Mouse (Mus musculus) midbrain, embryonic 10.5 days (tissue): ENCODE measurements around the gene Fam151b. TPM values are rescaled to one million over a fixed set of nuclear protein-coding genes. Genes with fewer than 3 reads are reported as not detected.
A peak's percentile ranks its signal among the peaks of the same experiment; 100 is the strongest.

ENCODE experiments used
- DNase-seq: peaks from one replicate; pipeline ENCODE4 v3.0.0-alpha.2; 2017; ENCODE audit warnings: low spot score
- H3K27ac ChIP-seq: fragments of 300-500 bp; sonication (generic); replicated peaks from 2 replicates; pipeline ENCODE4 v1.5.1; 2016; ENCODE audit warnings: mild to moderate bottlenecking
- H3K27me3 ChIP-seq: fragments of 300-500 bp; sonication (generic); 2 replicates; pipeline ENCODE4 v1.6.1; 2016; ENCODE audit warnings: low read depth, mild to moderate bottlenecking; ENCODE audit not compliant: poor library complexity, severe bottlenecking
- H3K36me3 ChIP-seq: fragments of 300-500 bp; sonication (generic); 2 replicates; pipeline ENCODE4 v1.6.1; 2016; ENCODE audit warnings: mild to moderate bottlenecking, moderate library complexity
- H3K4me1 ChIP-seq: fragments of 300-500 bp; sonication (generic); 2 replicates; pipeline ENCODE4 v1.6.1; 2016
- H3K4me3 ChIP-seq: fragments of 300-500 bp; sonication (generic); 2 replicates; pipeline ENCODE4 v1.5.1; 2016; ENCODE audit warnings: mild to moderate bottlenecking, moderate library complexity
- H3K9me3 ChIP-seq: fragments of 300-500 bp; sonication (generic); replicated peaks from 2 replicates; pipeline ENCODE4 v1.6.1; 2016; ENCODE audit warnings: mild to moderate bottlenecking
- WGBS: fragments of 180-500 bp; shearing (Covaris S2); methylation state at CpG from one replicate; pipeline ENCODE4 v1.1.7; 2016; 5-methylcytosine and 5-hydroxymethylcytosine counted together
- polyA plus RNA-seq: library from polyadenylated mRNA; unstranded; fragments of >200 nt; fragmentation: Nextera tagmentation; extraction: Ambion mirVana; gene quantifications from 2 replicates; pipeline ENCODE4 v1.2.1, GENCODE M21; 2016

Gene Fam151b
- polyA plus RNA-seq = 0.16 TPM in 1 of 2 replicates, not detected in the other

- Histone ChIP-seq H3K4me3 (peak within 1 kb of the TSS; percentile 51), H3K27ac (peak within 1 kb of the TSS; percentile 80), H3K4me1 (peaks cover 7% of the 10 kb centered on the region; the same call in 1 of the 2 replicates), H3K36me3 (no peaks in the 10 kb centered on the region), H3K9me3 (no peaks in the 10 kb centered on the region), H3K27me3 (no peaks in the 10 kb centered on the region)
- DNase-seq = peak; percentile 94
- 6% methylated on average over 19 of the region's 19 CpGs for WGBS
These were observed at the start of gene Fam151b for GRCm38 (mm10) chr13:92483852-92484463. Gene Fam151b, minus strand, starts transcription at chr13:92484015.

- Histone ChIP-seq H3K27me3 (no peaks in the 10 kb centered on the region), H3K9me3 (no peaks in the 10 kb centered on the region), H3K27ac (no peak overlapping the region), H3K4me1 (peaks cover 9% of the 10 kb centered on the region), H3K36me3 (no peaks in the 10 kb centered on the region), H3K4me3 (0 out of 2 replicates have a peak overlapping the region, but pooled peaks have one; percentile 75)
- WGBS = 85% methylated on average over 2 of the region's 2 CpGs
- no peak for DNase-seq
These were observed 48.4 kb upstream of the Fam151b start for GRCm38 (mm10) chr13:92532216-92532615.

- H3K4me3 ChIP-seq = peak overlapping the region; percentile 75
- no peaks in the 10 kb centered on the region for H3K9me3 ChIP-seq
- DNase-seq = no peak
- H3K27ac ChIP-seq = peak overlapping the region; percentile 91
- no peaks in the 10 kb centered on the region for H3K36me3 ChIP-seq
- no peaks in the 10 kb centered on the region for H3K27me3 ChIP-seq
- H3K4me1 ChIP-seq = peaks cover 9% of the 10 kb centered on the region
- 7% methylated on average over 15 of the region's 15 CpGs for WGBS
These were observed 47.4 kb upstream of the Fam151b start for GRCm38 (mm10) chr13:92531237-92531636.

GRCm38 (mm10) chr13:92530721-92531211, 47.0 kb upstream of the Fam151b start, which contains the start of gene Zfyve16:
Gene Zfyve16, minus strand, starts transcription at chr13:92530868.
- Histone ChIP-seq H3K27ac (peak within 1 kb of the TSS; percentile 91), H3K27me3 (no peaks in the 10 kb centered on the region)
- under 1% methylated on average over 46 of the region's 46 CpGs for WGBS

GRCm38 (mm10) chr13:92529828-92530720, 46.3 kb upstream of the Fam151b start:
- Histone ChIP-seq H3K4me3 (peak overlapping the region; percentile 75), H3K27ac (peak overlapping the region; percentile 91), H3K9me3 (no peaks in the 10 kb centered on the region), H3K4me1 (peaks cover 9% of the 10 kb centered on the region), H3K27me3 (no peaks in the 10 kb centered on the region), H3K36me3 (no peaks in the 10 kb centered on the region)
- WGBS = 4% methylated on average over 47 of the region's 47 CpGs
- DNase-seq = no peak

More at GRCm38 (mm10) chr13:92530721-92531211, 47.0 kb upstream of the Fam151b start, which contains the start of gene Zfyve16:
- peak; percentile 98 for DNase-seq
- no peaks in the 10 kb centered on the region for H3K36me3 ChIP-seq
- H3K4me1 ChIP-seq = peaks cover 9% of the 10 kb centered on the region
- no peaks in the 10 kb centered on the region for H3K9me3 ChIP-seq
- H3K4me3 ChIP-seq = peak within 1 kb of the TSS; percentile 75

- Histone ChIP-seq H3K27ac (no peak overlapping the region), H3K4me3 (no peak overlapping the region), H3K27me3 (no peaks in the 10 kb centered on the region), H3K9me3 (no peaks in the 10 kb centered on the region), H3K36me3 (peaks cover 52% of the 10 kb centered on the region), H3K4me1 (no peaks in the 10 kb centered on the region)
- WGBS = 92% methylated on average over 5 of the region's 5 CpGs
- no peak for DNase-seq
These were observed 39.5 kb upstream of the Fam151b start for GRCm38 (mm10) chr13:92523178-92523813.

- Histone ChIP-seq H3K4me3 (no peak overlapping the region), H3K27ac (no peak overlapping the region), H3K27me3 (no peaks in the 10 kb centered on the region), H3K36me3 (peaks cover 52% of the 10 kb centered on the region), H3K9me3 (no peaks in the 10 kb centered on the region), H3K4me1 (no peaks in the 10 kb centered on the region)
- DNase-seq = no peak
- 90% methylated on average over 12 of the region's 12 CpGs for WGBS
These were observed 21.1 kb upstream of the Fam151b start for GRCm38 (mm10) chr13:92504871-92505270.

- no peaks in the 10 kb centered on the region for H3K9me3 ChIP-seq
- peaks cover 49% of the 10 kb centered on the region for H3K36me3 ChIP-seq
- no peaks in the 10 kb centered on the region for H3K4me1 ChIP-seq
- H3K4me3 ChIP-seq = no peak overlapping the region
- H3K27me3 ChIP-seq = no peaks in the 10 kb centered on the region
- no peak overlapping the region for H3K27ac ChIP-seq
- no peak for DNase-seq
- 85% methylated on average over 1 of the region's 1 CpGs for WGBS
These were observed 8.1 kb upstream of the Fam151b start for GRCm38 (mm10) chr13:92491923-92492322.

- H3K4me1 ChIP-seq = no peaks in the 10 kb centered on the region
- 92% methylated on average over 4 of the region's 4 CpGs for WGBS
- H3K36me3 ChIP-seq = peaks cover 44% of the 10 kb centered on the region
- no peak for DNase-seq
- no peaks in the 10 kb centered on the region for H3K9me3 ChIP-seq
- no peak overlapping the region for H3K4me3 ChIP-seq
- no peak overlapping the region for H3K27ac ChIP-seq
- H3K27me3 ChIP-seq = no peaks in the 10 kb centered on the region
These were observed 7.0 kb upstream of the Fam151b start for GRCm38 (mm10) chr13:92490817-92491216.

- Histone ChIP-seq H3K4me1 (peaks cover 7% of the 10 kb centered on the region; the same call in 1 of the 2 replicates), H3K27ac (peak overlapping the region; percentile 80; the same call in 1 of the 2 replicates), H3K36me3 (no peaks in the 10 kb centered on the region), H3K27me3 (no peaks in the 10 kb centered on the region), H3K4me3 (peak overlapping the region; percentile 51), H3K9me3 (no peaks in the 10 kb centered on the region)
- WGBS = 3% methylated on average over 3 of the region's 3 CpGs
- DNase-seq = peak; percentile 52
These were observed 467 bp downstream of the Fam151b start for GRCm38 (mm10) chr13:92483348-92483747.

- Histone ChIP-seq H3K4me3 (no peak overlapping the region), H3K4me1 (no peaks in the 10 kb centered on the region), H3K27ac (no peak overlapping the region), H3K9me3 (no peaks in the 10 kb centered on the region), H3K27me3 (no peaks in the 10 kb centered on the region), H3K36me3 (peaks cover 9% of the 10 kb centered on the region; the same call in 1 of the 2 replicates)
- WGBS = 77% methylated on average over 2 of the region's 2 CpGs
- no peak for DNase-seq
These were observed 13.7 kb downstream of the Fam151b start for GRCm38 (mm10) chr13:92470151-92470550.

- Histone ChIP-seq H3K9me3 (no peaks in the 10 kb centered on the region), H3K27me3 (no peaks in the 10 kb centered on the region), H3K27ac (no peak overlapping the region), H3K36me3 (peaks cover 9% of the 10 kb centered on the region; the same call in 1 of the 2 replicates), H3K4me1 (no peaks in the 10 kb centered on the region), H3K4me3 (no peak overlapping the region)
- DNase-seq = no peak
- 83% methylated on average over 2 of the region's 2 CpGs for WGBS
These were observed 14.4 kb downstream of the Fam151b start for GRCm38 (mm10) chr13:92469381-92469780.
